Mouse (Mus musculus): Measurements from ENCODE around the gene Fastk. TPM values are rescaled to one million over a fixed set of nuclear protein-coding genes. Genes with fewer than 3 reads are reported as not detected.
A peak's percentile ranks its signal among the peaks of the same experiment; 100 is the strongest.

Gene Fastk
- polyA plus RNA-seq, 1 experiment from 2014 or later: 93.7 TPM

GRCm38 (mm10) chr5:24420381-24420780, 24.7 kb downstream of the Fastk start:
- no peak for DNase-seq (ENCODE audit: low spot score)
- WGBS: 82% methylated on average over 9 of the region's 9 CpGs
- no peak overlapping the region for H3K4me2 ChIP-seq (ENCODE audit: low read depth)
- H3K27ac ChIP-seq (ENCODE audit: low read depth, low read length): no peak overlapping the region
- peaks cover 12% of the 10 kb centered on the region for H3K4me1 ChIP-seq (ENCODE audit: control insufficient read depth, insufficient read depth, low read length)
- H3K36me3 ChIP-seq (ENCODE audit: control insufficient read depth, insufficient read depth, low read length): 0 out of 2 replicates have a peak, but pooled peaks cover 4% of the 10 kb centered on the region
- no peaks in the 10 kb centered on the region for H3K27me3 ChIP-seq (ENCODE audit: control insufficient read depth, insufficient read depth, low read length)
- H3K4me3 ChIP-seq (ENCODE audit: low read depth, low read length): no peak overlapping the region
- no peak overlapping the region for H3K9ac ChIP-seq (ENCODE audit: low read length)
- no peak for ATAC-seq (ENCODE audit: insufficient read depth, low FRiP score, low TSS enrichment)
- H3K9me3 ChIP-seq (ENCODE audit: control insufficient read depth, low read length): no peaks in the 10 kb centered on the region

- Histone ChIP-seq H3K9ac (ENCODE audit: low read length) (no peak overlapping the region), H3K4me3 (ENCODE audit: low read depth, low read length) (no peak overlapping the region), H3K27me3 (ENCODE audit: control insufficient read depth, insufficient read depth, low read length) (no peaks in the 10 kb centered on the region), H3K4me1 (ENCODE audit: control insufficient read depth, insufficient read depth, low read length) (peaks cover 8% of the 10 kb centered on the region), H3K36me3 (ENCODE audit: control insufficient read depth, insufficient read depth, low read length) (0 out of 2 replicates have a peak, but pooled peaks cover 4% of the 10 kb centered on the region), H3K9me3 (ENCODE audit: control insufficient read depth, low read length) (no peaks in the 10 kb centered on the region), H3K27ac (ENCODE audit: low read depth, low read length) (no peak overlapping the region), H3K4me2 (ENCODE audit: low read depth) (no peak overlapping the region)
- WGBS: 88% methylated on average over 10 of the region's 10 CpGs
- DNase-seq (ENCODE audit: low spot score) (no peak), ATAC-seq (ENCODE audit: insufficient read depth, low FRiP score, low TSS enrichment) (no peak)
Measured at GRCm38 (mm10) chr5:24417587-24417986, 27.5 kb downstream of the Fastk start.

GRCm38 (mm10) chr5:24416222-24416736, 28.8 kb downstream of the Fastk start:
- ATAC-seq (ENCODE audit: insufficient read depth, low FRiP score, low TSS enrichment): peak; percentile 67; the same call in 1 of the 2 replicates
- Histone ChIP-seq H3K4me3 (ENCODE audit: low read depth, low read length) (no peak overlapping the region), H3K36me3 (ENCODE audit: control insufficient read depth, insufficient read depth, low read length) (0 out of 2 replicates have a peak, but pooled peaks cover 4% of the 10 kb centered on the region), H3K9me3 (ENCODE audit: control insufficient read depth, low read length) (no peaks in the 10 kb centered on the region), H3K27ac (ENCODE audit: low read depth, low read length) (no peak overlapping the region), H3K9ac (ENCODE audit: low read length) (no peak overlapping the region), H3K4me2 (ENCODE audit: low read depth) (no peak overlapping the region), H3K4me1 (ENCODE audit: control insufficient read depth, insufficient read depth, low read length) (peaks cover 4% of the 10 kb centered on the region; the same call in 1 of the 2 replicates), H3K27me3 (ENCODE audit: control insufficient read depth, insufficient read depth, low read length) (no peaks in the 10 kb centered on the region)
- 3% methylated on average over 21 of the region's 21 CpGs for WGBS
- DNase-seq (ENCODE audit: low spot score): peak; percentile 71

- no peak overlapping the region for H3K27ac ChIP-seq (ENCODE audit: low read depth, low read length)
- H3K4me3 ChIP-seq (ENCODE audit: low read depth, low read length): no peak overlapping the region
- no peak for ATAC-seq (ENCODE audit: insufficient read depth, low FRiP score, low TSS enrichment)
Measured at GRCm38 (mm10) chr5:24413938-24414337, 31.1 kb downstream of the Fastk start.

GRCm38 (mm10) chr5:24413042-24413693, 31.9 kb downstream of the Fastk start, which contains the start of gene Asic3:
Asic3 (plus strand) TSS chr5:24413392.
- Histone ChIP-seq H3K9me3 (ENCODE audit: control insufficient read depth, low read length) (no peaks in the 10 kb centered on the region), H3K27ac (ENCODE audit: low read depth, low read length) (no peak within 1 kb of the TSS), H3K4me1 (ENCODE audit: control insufficient read depth, insufficient read depth, low read length) (peaks cover 4% of the 10 kb centered on the region; the same call in 1 of the 2 replicates), H3K9ac (ENCODE audit: low read length) (no peak within 1 kb of the TSS), H3K27me3 (ENCODE audit: control insufficient read depth, insufficient read depth, low read length) (no peaks in the 10 kb centered on the region), H3K4me3 (ENCODE audit: low read depth, low read length) (no peak within 1 kb of the TSS), H3K36me3 (ENCODE audit: control insufficient read depth, insufficient read depth, low read length) (no peaks in the 10 kb centered on the region), H3K4me2 (ENCODE audit: low read depth) (no peak within 1 kb of the TSS)
- 60% methylated on average over 11 of the region's 11 CpGs for WGBS
- DNase-seq (ENCODE audit: low spot score) (no peak), ATAC-seq (ENCODE audit: insufficient read depth, low FRiP score, low TSS enrichment) (no peak)

More at GRCm38 (mm10) chr5:24413938-24414337, 31.1 kb downstream of the Fastk start:
- no peaks in the 10 kb centered on the region for H3K36me3 ChIP-seq (ENCODE audit: control insufficient read depth, insufficient read depth, low read length)
- H3K9me3 ChIP-seq (ENCODE audit: control insufficient read depth, low read length): no peaks in the 10 kb centered on the region
- no peak for DNase-seq (ENCODE audit: low spot score)
- no peak overlapping the region for H3K9ac ChIP-seq (ENCODE audit: low read length)
- H3K4me1 ChIP-seq (ENCODE audit: control insufficient read depth, insufficient read depth, low read length): peaks cover 4% of the 10 kb centered on the region; the same call in 1 of the 2 replicates
- no peak overlapping the region for H3K4me2 ChIP-seq (ENCODE audit: low read depth)
- no peaks in the 10 kb centered on the region for H3K27me3 ChIP-seq (ENCODE audit: control insufficient read depth, insufficient read depth, low read length)
- 89% methylated on average over 13 of the region's 13 CpGs for WGBS

- Histone ChIP-seq H3K36me3 (ENCODE audit: control insufficient read depth, insufficient read depth, low read length) (no peaks in the 10 kb centered on the region), H3K27me3 (ENCODE audit: control insufficient read depth, insufficient read depth, low read length) (no peaks in the 10 kb centered on the region), H3K9ac (ENCODE audit: low read length) (no peak overlapping the region), H3K9me3 (ENCODE audit: control insufficient read depth, low read length) (no peaks in the 10 kb centered on the region), H3K4me2 (ENCODE audit: low read depth) (no peak overlapping the region), H3K27ac (ENCODE audit: low read depth, low read length) (no peak overlapping the region), H3K4me3 (ENCODE audit: low read depth, low read length) (no peak overlapping the region), H3K4me1 (ENCODE audit: control insufficient read depth, insufficient read depth, low read length) (peaks cover 4% of the 10 kb centered on the region; the same call in 1 of the 2 replicates)
- 88% methylated on average over 2 of the region's 2 CpGs for WGBS
- ATAC-seq (ENCODE audit: insufficient read depth, low FRiP score, low TSS enrichment) (no peak), DNase-seq (ENCODE audit: low spot score) (no peak)
Measured at GRCm38 (mm10) chr5:24412063-24412462, 33.0 kb downstream of the Fastk start.

GRCm38 (mm10) chr5:24409466-24409865, 35.6 kb downstream of the Fastk start:
- Histone ChIP-seq H3K9ac (ENCODE audit: low read length) (no peak overlapping the region), H3K4me3 (ENCODE audit: low read depth, low read length) (no peak overlapping the region), H3K27me3 (ENCODE audit: control insufficient read depth, insufficient read depth, low read length) (no peaks in the 10 kb centered on the region), H3K36me3 (ENCODE audit: control insufficient read depth, insufficient read depth, low read length) (no peaks in the 10 kb centered on the region; the same call in 1 of the 2 replicates), H3K4me2 (ENCODE audit: low read depth) (no peak overlapping the region), H3K4me1 (ENCODE audit: control insufficient read depth, insufficient read depth, low read length) (no peaks in the 10 kb centered on the region), H3K27ac (ENCODE audit: low read depth, low read length) (no peak overlapping the region), H3K9me3 (ENCODE audit: control insufficient read depth, low read length) (no peaks in the 10 kb centered on the region)
- no peak for ATAC-seq (ENCODE audit: insufficient read depth, low FRiP score, low TSS enrichment)
- no peak for DNase-seq (ENCODE audit: low spot score)
- 79% methylated on average over 2 of the region's 2 CpGs for WGBS

GRCm38 (mm10) chr5:24408651-24409050, 36.4 kb downstream of the Fastk start:
- Histone ChIP-seq H3K4me2 (ENCODE audit: low read depth) (no peak overlapping the region), H3K4me3 (ENCODE audit: low read depth, low read length) (no peak overlapping the region), H3K4me1 (ENCODE audit: control insufficient read depth, insufficient read depth, low read length) (no peaks in the 10 kb centered on the region), H3K9me3 (ENCODE audit: control insufficient read depth, low read length) (no peaks in the 10 kb centered on the region), H3K27ac (ENCODE audit: low read depth, low read length) (no peak overlapping the region), H3K9ac (ENCODE audit: low read length) (no peak overlapping the region), H3K27me3 (ENCODE audit: control insufficient read depth, insufficient read depth, low read length) (no peaks in the 10 kb centered on the region), H3K36me3 (ENCODE audit: control insufficient read depth, insufficient read depth, low read length) (no peaks in the 10 kb centered on the region; the same call in 1 of the 2 replicates)
- no peak for DNase-seq (ENCODE audit: low spot score)
- 96% methylated on average over 13 of the region's 13 CpGs for WGBS
- no peak for ATAC-seq (ENCODE audit: insufficient read depth, low FRiP score, low TSS enrichment)

GRCm38 (mm10) chr5:24405389-24405876, 39.7 kb downstream of the Fastk start:
- H3K9ac ChIP-seq (ENCODE audit: low read length): no peak overlapping the region
- H3K4me3 ChIP-seq (ENCODE audit: low read depth, low read length): no peak overlapping the region
- no peaks in the 10 kb centered on the region for H3K9me3 ChIP-seq (ENCODE audit: control insufficient read depth, low read length)
- no peaks in the 10 kb centered on the region for H3K4me1 ChIP-seq (ENCODE audit: control insufficient read depth, insufficient read depth, low read length)
- H3K36me3 ChIP-seq (ENCODE audit: control insufficient read depth, insufficient read depth, low read length): no peaks in the 10 kb centered on the region; the same call in 1 of the 2 replicates
- ATAC-seq (ENCODE audit: insufficient read depth, low FRiP score, low TSS enrichment) (no peak), DNase-seq (ENCODE audit: low spot score) (no peak)
- WGBS: 67% methylated on average over 3 of the region's 3 CpGs
- no peak overlapping the region for H3K4me2 ChIP-seq (ENCODE audit: low read depth)
- H3K27ac ChIP-seq (ENCODE audit: low read depth, low read length): no peak overlapping the region
- no peaks in the 10 kb centered on the region for H3K27me3 ChIP-seq (ENCODE audit: control insufficient read depth, insufficient read depth, low read length)
